Comparison of ENCODE assay signal across 9 mouse cellular contexts in the genomic region with DNA sequence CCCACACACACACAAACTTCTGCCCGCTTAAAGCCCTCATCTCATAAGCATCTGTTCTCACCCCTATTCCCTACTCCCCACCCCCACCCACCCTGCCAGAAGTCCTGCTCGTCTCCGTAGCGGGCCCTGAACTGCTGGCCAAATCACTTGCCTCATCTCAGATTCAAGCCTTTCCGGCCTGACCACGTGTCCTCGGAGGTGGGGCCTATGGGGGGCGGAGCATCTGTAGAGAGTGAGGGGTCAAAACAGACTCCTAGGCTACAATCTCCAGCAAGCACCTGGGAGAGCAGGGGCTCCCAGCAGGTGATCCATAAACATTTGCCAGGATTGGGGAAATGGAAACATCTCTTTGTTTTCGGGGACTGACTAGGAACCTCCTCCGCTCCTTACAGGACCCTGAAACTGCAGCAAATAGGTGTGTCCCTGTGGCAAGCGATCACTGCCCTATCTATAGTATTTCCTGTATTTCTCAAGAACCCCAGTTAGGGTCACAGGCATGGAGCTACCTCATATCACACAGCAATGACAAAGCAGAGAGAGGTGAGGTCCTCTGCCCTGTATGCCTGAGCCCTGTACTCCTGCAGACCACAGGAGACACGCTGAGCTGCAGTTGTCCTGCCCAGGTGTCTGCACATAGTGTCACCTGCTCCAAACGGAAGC. TPM values are rescaled to one million over a fixed set of nuclear protein-coding genes. Genes with fewer than 3 reads are reported as not detected.
A peak's percentile ranks its signal among the peaks of the same experiment; 100 is the strongest.
DNase-seq lines count a peak whose midpoint lies in the region; ATAC-seq and TF ChIP-seq lines count a peak whose summit lies in the region.
"Had no signal": no experiment of that assay in that cellular context is flagged by ENCODE, and none has a peak within 500 bp of the region (broad histone marks: within the 10 kb centered on the region; RNA-seq: fewer than 3 reads in every experiment).

No protein-coding gene starts in this region.

- no peaks in the 10 kb centered on the region for H3K36me3 ChIP-seq in intestine, postnatal 0 days (ENCODE audit: control insufficient read depth, insufficient read depth)
- H3K36me3 ChIP-seq in midbrain, embryonic 12.5 days = no peaks in the 10 kb centered on the region
- H3K36me3 ChIP-seq: limb, embryonic 15.5 days had no signal

- no peak for ATAC-seq in intestine, postnatal 0 days
- ATAC-seq in midbrain, embryonic 12.5 days (ENCODE audit: low FRiP score, low read depth) = no peak

- WGBS in intestine, postnatal 0 days = 16% methylated on average over 13 of the region's 13 CpGs
- 14% methylated on average over 13 of the region's 13 CpGs for WGBS in midbrain, embryonic 12.5 days

- no peak overlapping the region for H3K9ac ChIP-seq in intestine, postnatal 0 days (ENCODE audit: low read depth, low read length)
- H3K9ac ChIP-seq in midbrain, embryonic 12.5 days (replicated peaks) = no peak overlapping the region
- H3K9ac ChIP-seq: limb, embryonic 15.5 days had no signal

- no peak for DNase-seq in layer of hippocampus, adult 2 months (ENCODE audit: low spot score in 2 of 2)
- no peak for DNase-seq in layer of hippocampus, postnatal 14 days (ENCODE audit: low spot score in 2 of 2)
- peak; percentile 74 for DNase-seq in embryo, embryonic 11 days
- DNase-seq in cerebellum, postnatal 14 days = no peak
- no peak for DNase-seq in right cerebral cortex, postnatal 10 days (ENCODE audit: low spot score in 2 of 2)
- DNase-seq in frontal cortex, postnatal 25 days (ENCODE audit: low spot score in 2 of 2) = no peak

- peak overlapping the region; percentile 38 for H3K4me2 ChIP-seq in intestine, postnatal 0 days (replicated peaks; ENCODE audit: low read depth)
- 0 out of 2 replicates have a peak overlapping the region, but pooled peaks have one; percentile 0 for H3K4me2 ChIP-seq in midbrain, embryonic 12.5 days (replicated peaks)
- H3K4me2 ChIP-seq: limb, embryonic 15.5 days had no signal

- H3K27ac ChIP-seq in layer of hippocampus, adult 2 months = peak overlapping the region; percentile 85
- no peak overlapping the region for H3K27ac ChIP-seq in intestine, postnatal 0 days (ENCODE audit: low read depth, low read length)
- 0 out of 2 replicates have a peak overlapping the region, but pooled peaks have one; percentile 54 for H3K27ac ChIP-seq in midbrain, embryonic 12.5 days (replicated peaks)

- H3K9me3 ChIP-seq in intestine, postnatal 0 days (ENCODE audit: control insufficient read depth) = no peaks in the 10 kb centered on the region
- no peaks in the 10 kb centered on the region for H3K9me3 ChIP-seq in midbrain, embryonic 12.5 days
- H3K9me3 ChIP-seq: limb, embryonic 15.5 days had no signal

- H3K4me3 ChIP-seq in layer of hippocampus, adult 2 months = no peak overlapping the region
- no peak overlapping the region for H3K4me3 ChIP-seq in intestine, postnatal 0 days (ENCODE audit: low read depth, low read length)
- no peak overlapping the region for H3K4me3 ChIP-seq in midbrain, embryonic 12.5 days
- H3K4me3 ChIP-seq: limb, embryonic 15.5 days had no signal

- H3K4me1 ChIP-seq in intestine, postnatal 0 days (replicated peaks; ENCODE audit: control insufficient read depth, insufficient read depth, low read length) = no peaks in the 10 kb centered on the region
- peaks cover 52% of the 10 kb centered on the region for H3K4me1 ChIP-seq in midbrain, embryonic 12.5 days

- H3K27me3 ChIP-seq in intestine, postnatal 0 days (replicated peaks; ENCODE audit: control insufficient read depth, insufficient read depth, low read length) = no peaks in the 10 kb centered on the region
- H3K27me3 ChIP-seq in midbrain, embryonic 12.5 days = no peaks in the 10 kb centered on the region
- H3K27me3 ChIP-seq: limb, embryonic 15.5 days had no signal

- TF ChIP-seq CTCF in layer of hippocampus, adult 2 months (conservative IDR thresholded peaks at IDR 0.05) = no peak
- TF ChIP-seq CTCF in intestine, postnatal 0 days (IDR thresholded peaks at IDR 0.05; ENCODE audit: low read depth) = no peak

RNA-seq across cellular contexts. Expression of a gene that starts 29.6 kb away (rescaled TPM):
- total RNA-seq in layer of hippocampus, adult 2 months (2021) = 10 to 100 TPM; 69.9 to 71.3 TPM
- 10 to 100 TPM; 88.0 to 89.3 TPM for total RNA-seq in layer of hippocampus, postnatal 14 days (2021)
- 4.0 TPM in 2 replicates for polyA plus RNA-seq in intestine, postnatal 0 days (2015; fragmentation: Nextera tagmentation; extraction: Ambion mirVana)
- polyA plus RNA-seq in midbrain, embryonic 12.5 days (2016; fragmentation: Nextera tagmentation; extraction: Ambion mirVana) = 26.2 and 27.4 TPM in 2 replicates
